In genomic region chr10:43271318-43271717, GRCm38 (mm10) we compare ENCODE assay signal across 24 mouse cellular contexts. TPM values are rescaled to one million over a fixed set of nuclear protein-coding genes. Genes with fewer than 3 reads are reported as not detected.
A peak's percentile ranks its signal among the peaks of the same experiment; 100 is the strongest.
DNase-seq lines count a peak whose midpoint lies in the region; ATAC-seq and TF ChIP-seq lines count a peak whose summit lies in the region.
"Had no signal": no experiment of that assay in that cellular context is flagged by ENCODE, and none has a peak within 500 bp of the region (broad histone marks: within the 10 kb centered on the region; RNA-seq: fewer than 3 reads in every experiment).

No protein-coding gene starts in this region.

- peak; percentile 81 for DNase-seq in kidney, adult 9 months
- DNase-seq in liver, postnatal 0 days: no peak
- DNase-seq in liver: no peak
- DNase-seq in kidney, postnatal 36 days: peak; percentile 44 to 58
- DNase-seq in stomach, postnatal 0 days (ENCODE audit: low spot score): peak; percentile 29
- no peak for DNase-seq in embryo, embryonic 11 days
- no peak for DNase-seq in lung, adult 2 months
- DNase-seq: adrenal gland, adult 8-10 months; B cell, adult 2 months; cerebellum, adult 8-10 months; cerebellum, postnatal 25 days; gastrocnemius, postnatal 10 days; heart, postnatal 14 days; liver, embryonic 13.5 days; right cerebral cortex, postnatal 25 days; spleen, adult 18-20 months had no signal

- 82% methylated on average over 2 of the region's 2 CpGs for WGBS in kidney, embryonic 14.5 days
- WGBS in liver, postnatal 0 days (ENCODE audit: insufficient replicate concordance): 55% methylated on average over 2 of the region's 2 CpGs
- 72% methylated on average over 2 of the region's 2 CpGs for WGBS in stomach, postnatal 0 days
- 74% methylated on average over 2 of the region's 2 CpGs for WGBS in lung, adult 2 months

- H3K9me3 ChIP-seq in kidney, embryonic 14.5 days (ENCODE audit: control insufficient read depth, low read length): 0 out of 2 replicates have a peak, but pooled peaks cover 4% of the 10 kb centered on the region
- H3K9me3 ChIP-seq in liver, postnatal 0 days (ENCODE audit: low read length): no peaks in the 10 kb centered on the region
- no peaks in the 10 kb centered on the region for H3K9me3 ChIP-seq in stomach, postnatal 0 days (ENCODE audit: control insufficient read depth, low read length)
- H3K9me3 ChIP-seq: forebrain, embryonic 13.5 days; liver, embryonic 13.5 days; lung, embryonic 15.5 days; midbrain, embryonic 10.5 days; neural tube, embryonic 15.5 days had no signal

- H3K27ac ChIP-seq in kidney, embryonic 14.5 days (ENCODE audit: low read depth, low read length): no peak overlapping the region
- H3K27ac ChIP-seq in liver, postnatal 0 days (ENCODE audit: low read depth): no peak overlapping the region
- no peak overlapping the region for H3K27ac ChIP-seq in stomach, postnatal 0 days (replicated peaks)
- H3K27ac ChIP-seq: forebrain, embryonic 13.5 days; liver, embryonic 13.5 days; lung, embryonic 15.5 days; midbrain, embryonic 10.5 days; midbrain, embryonic 15.5 days had no signal

- H3K4me3 ChIP-seq in kidney, embryonic 14.5 days (ENCODE audit: low read length): no peak overlapping the region
- H3K4me3 ChIP-seq in liver, postnatal 0 days (ENCODE audit: low read depth, low read length): no peak overlapping the region
- no peak overlapping the region for H3K4me3 ChIP-seq in stomach, postnatal 0 days (ENCODE audit: low read depth, low read length)
- no peak overlapping the region for H3K4me3 ChIP-seq in lung, adult 2 months (replicated peaks; ENCODE audit: extremely low read depth, low read depth, low read length)
- H3K4me3 ChIP-seq: forebrain, embryonic 13.5 days; liver, embryonic 13.5 days; lung, embryonic 15.5 days; midbrain, embryonic 10.5 days; midbrain, embryonic 15.5 days; neural tube, embryonic 15.5 days had no signal

- no peak for ATAC-seq in kidney, embryonic 14.5 days (ENCODE audit: low FRiP score, low TSS enrichment)
- ATAC-seq in liver, postnatal 0 days: peak; percentile 70
- peak; percentile 83; the same call in 1 of the 2 replicates for ATAC-seq in stomach, postnatal 0 days (ENCODE audit: low FRiP score, low TSS enrichment)
- ATAC-seq: activated CD4-positive, CD25-positive, alpha-beta regulatory T cell, adult 4 months; forebrain, embryonic 13.5 days; hindbrain, embryonic 16.5 days; midbrain, embryonic 15.5 days had no signal

- H3K36me3 ChIP-seq in kidney, embryonic 14.5 days (ENCODE audit: control insufficient read depth, insufficient read depth, low read length): no peaks in the 10 kb centered on the region
- no peaks in the 10 kb centered on the region for H3K36me3 ChIP-seq in liver, postnatal 0 days (replicated peaks; ENCODE audit: insufficient read depth, low read length)
- no peaks in the 10 kb centered on the region for H3K36me3 ChIP-seq in stomach, postnatal 0 days (ENCODE audit: control insufficient read depth, insufficient read depth, low read length)
- H3K36me3 ChIP-seq: liver, embryonic 13.5 days; lung, embryonic 15.5 days; midbrain, embryonic 10.5 days; midbrain, embryonic 15.5 days; neural tube, embryonic 15.5 days had no signal

- no peaks in the 10 kb centered on the region for H3K27me3 ChIP-seq in kidney, embryonic 14.5 days (ENCODE audit: control insufficient read depth, insufficient read depth, low read length)
- H3K27me3 ChIP-seq in liver, postnatal 0 days (ENCODE audit: insufficient read depth, low read length): no peaks in the 10 kb centered on the region
- no peaks in the 10 kb centered on the region for H3K27me3 ChIP-seq in stomach, postnatal 0 days (ENCODE audit: control insufficient read depth, insufficient read depth, low read length)
- H3K27me3 ChIP-seq: forebrain, embryonic 13.5 days; liver, embryonic 13.5 days; lung, embryonic 15.5 days; midbrain, embryonic 15.5 days; neural tube, embryonic 15.5 days had no signal

- no peak for TF ChIP-seq EP300 in liver, postnatal 0 days (IDR thresholded peaks at IDR 0.05; ENCODE audit: low read depth)
- no peak for TF ChIP-seq EP300 in stomach, postnatal 0 days (optimal IDR thresholded peaks at IDR 0.05)

- H3K9ac ChIP-seq in kidney, embryonic 14.5 days (ENCODE audit: low read depth, low read length): no peak overlapping the region
- no peak overlapping the region for H3K9ac ChIP-seq in liver, postnatal 0 days (replicated peaks)
- H3K9ac ChIP-seq in stomach, postnatal 0 days (ENCODE audit: low read length): no peak overlapping the region
- H3K9ac ChIP-seq: forebrain, embryonic 13.5 days; liver, embryonic 13.5 days; lung, embryonic 15.5 days; midbrain, embryonic 15.5 days; neural tube, embryonic 15.5 days had no signal

- peak; percentile 22; the same call in 1 of the 2 replicates for TF ChIP-seq CTCF in liver, postnatal 0 days (IDR thresholded peaks at IDR 0.05; ENCODE audit: low read depth)
- peak; percentile 31 for TF ChIP-seq CTCF in stomach, postnatal 0 days (IDR thresholded peaks at IDR 0.05; ENCODE audit: low read depth)
- no peak for TF ChIP-seq CTCF in lung, adult 2 months (IDR thresholded peaks at IDR 0.05; ENCODE audit: insufficient read depth, low read length)

- no peak overlapping the region for H3K4me2 ChIP-seq in kidney, embryonic 14.5 days (replicated peaks; ENCODE audit: low read depth, low read length)
- H3K4me2 ChIP-seq in liver, postnatal 0 days (ENCODE audit: low read depth, low read length): no peak overlapping the region
- H3K4me2 ChIP-seq in stomach, postnatal 0 days (replicated peaks; ENCODE audit: low read depth): no peak overlapping the region
- H3K4me2 ChIP-seq: forebrain, embryonic 13.5 days; liver, embryonic 13.5 days; lung, embryonic 15.5 days; midbrain, embryonic 15.5 days; neural tube, embryonic 15.5 days had no signal

- TF ChIP-seq POLR2A in lung, adult 2 months (IDR thresholded peaks at IDR 0.05; ENCODE audit: borderline replicate concordance, extremely low read depth, low read depth, low read length): no peak

- H3K4me1 ChIP-seq in kidney, embryonic 14.5 days (ENCODE audit: control insufficient read depth, insufficient read depth, low read length): no peaks in the 10 kb centered on the region
- H3K4me1 ChIP-seq in liver, postnatal 0 days (ENCODE audit: insufficient read depth): 0 out of 2 replicates have a peak, but pooled peaks cover 2% of the 10 kb centered on the region
- no peaks in the 10 kb centered on the region for H3K4me1 ChIP-seq in stomach, postnatal 0 days (replicated peaks; ENCODE audit: control insufficient read depth, insufficient read depth)
- no peaks in the 10 kb centered on the region; the same call in 1 of the 2 replicates for H3K4me1 ChIP-seq in lung, adult 2 months (ENCODE audit: control insufficient read depth, insufficient read depth, low read length)
- H3K4me1 ChIP-seq: lung, embryonic 15.5 days had no signal

RNA-seq across cellular contexts. Expression of gene Pdss2, which starts 50.0 kb away (rescaled TPM):
- polyA plus RNA-seq in kidney, embryonic 14.5 days (2014; fragmentation: Nextera tagmentation; extraction: Ambion mirVana): 12.5 and 17.6 TPM in 2 replicates
- 4.2 and 4.5 TPM in 2 replicates for polyA plus RNA-seq in liver, postnatal 0 days (2015; fragmentation: Nextera tagmentation; extraction: Ambion mirVana)
- 6.1 and 6.2 TPM in 2 replicates for polyA plus RNA-seq in stomach, postnatal 0 days (2015; fragmentation: Nextera tagmentation; extraction: Ambion mirVana)
- 5.6 and 6.4 TPM in 2 replicates for polyA plus RNA-seq in lung, adult 2 months (2012; rRNA removed)

Comparison
In these comparisons a context has a peak if more than half of its experiments do, and no peak if none do; other contexts are left out.
1. DNase-seq: peak in kidney, adult 9 months (single experiment), kidney, postnatal 36 days (2 of 2) and stomach, postnatal 0 days (single experiment); none in liver, postnatal 0 days (single experiment), liver (single experiment), embryo, embryonic 11 days (single experiment) and lung, adult 2 months (single experiment).